ENCODE assay signal across 8 mouse cellular contexts in the genomic region with DNA sequence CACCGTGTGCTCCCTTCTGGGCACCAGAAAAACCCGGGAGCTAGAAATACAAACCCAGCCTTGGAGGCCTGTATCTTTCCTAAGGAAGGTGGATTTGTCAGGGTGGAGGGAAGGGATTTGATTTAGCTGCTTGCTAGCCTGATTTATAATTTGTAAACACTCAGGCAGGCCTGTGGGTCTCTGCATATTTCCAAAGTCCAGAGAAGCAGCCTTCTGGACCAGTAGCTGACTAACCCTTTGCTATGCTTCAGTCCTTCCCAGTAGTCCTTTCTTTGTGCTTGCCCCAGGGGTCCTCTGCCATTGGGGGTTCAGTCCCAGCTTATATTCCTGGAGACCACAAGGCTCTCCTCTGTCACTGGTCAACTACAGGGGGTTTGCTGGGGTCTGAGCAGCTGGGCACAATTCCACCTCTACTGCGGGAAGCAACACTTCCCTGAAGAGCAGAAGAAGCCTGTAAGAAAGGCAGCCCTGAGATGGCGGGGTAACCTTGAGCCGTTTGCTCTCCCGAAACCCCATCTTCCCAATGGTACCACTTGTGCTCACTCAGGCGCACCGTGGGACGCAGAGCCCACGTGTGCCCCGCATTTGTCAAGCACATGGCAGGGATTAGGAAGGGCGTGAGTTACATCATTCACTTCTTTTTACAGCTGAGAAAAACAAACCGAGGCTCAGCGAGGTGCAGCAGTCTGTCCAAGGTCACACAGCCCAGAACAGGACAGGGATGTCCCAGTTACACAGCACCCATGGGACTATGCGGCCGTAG.
DNase-seq lines count a peak whose midpoint lies in the region; ATAC-seq and TF ChIP-seq lines count a peak whose summit lies in the region.

No protein-coding gene starts in this region.

- peak overlapping the region; percentile 62 for H3K4me2 ChIP-seq in kidney, embryonic 15.5 days
- H3K4me2 ChIP-seq in midbrain, embryonic 14.5 days (ENCODE audit: low read length): peak overlapping the region; percentile 59

- DNase-seq in cerebellum, adult 9-11 months: peak; percentile 78
- DNase-seq in forebrain, embryonic 10.5 days (ENCODE audit: extremely low spot score, low spot score): peak; percentile 40
- no peak for DNase-seq in midbrain, embryonic 14.5 days
- DNase-seq in spleen, postnatal 36 days (ENCODE audit: low spot score in 2 of 2): no peak
- DNase-seq in thymus, postnatal 10 days (ENCODE audit: low spot score in 2 of 2): no peak

- H3K9me3 ChIP-seq in forebrain, embryonic 10.5 days: no peaks in the 10 kb centered on the region
- H3K9me3 ChIP-seq in kidney, embryonic 15.5 days (replicated peaks): no peaks in the 10 kb centered on the region
- no peaks in the 10 kb centered on the region for H3K9me3 ChIP-seq in midbrain, embryonic 14.5 days (ENCODE audit: control insufficient read depth, low read length)

- no peaks in the 10 kb centered on the region for H3K36me3 ChIP-seq in C2C12 (ENCODE audit: control insufficient read depth, insufficient read depth)
- H3K36me3 ChIP-seq in forebrain, embryonic 10.5 days (replicated peaks): no peaks in the 10 kb centered on the region
- H3K36me3 ChIP-seq in kidney, embryonic 15.5 days: no peaks in the 10 kb centered on the region
- H3K36me3 ChIP-seq in midbrain, embryonic 14.5 days (ENCODE audit: control insufficient read depth, insufficient read depth, low read length): no peaks in the 10 kb centered on the region

- peaks cover 8% of the 10 kb centered on the region for H3K79me3 ChIP-seq in C2C12 (ENCODE audit: low read depth)

- 2% methylated on average over 16 of the region's 16 CpGs for WGBS in forebrain, embryonic 10.5 days
- 8% methylated on average over 16 of the region's 16 CpGs for WGBS in kidney, embryonic 15.5 days
- 2% methylated on average over 16 of the region's 16 CpGs for WGBS in midbrain, embryonic 14.5 days

- no peak for TF ChIP-seq CTCF in C2C12 (IDR thresholded peaks at IDR 0.05; ENCODE audit: control insufficient read depth, insufficient read depth, insufficient read length)

- no peaks in the 10 kb centered on the region for H3K27me3 ChIP-seq in C2C12 (ENCODE audit: control insufficient read depth, insufficient read depth, insufficient read length)
- 0 out of 2 replicates have a peak, but pooled peaks cover 4% of the 10 kb centered on the region for H3K27me3 ChIP-seq in forebrain, embryonic 10.5 days (ENCODE audit: poor library complexity, severe bottlenecking)
- H3K27me3 ChIP-seq in kidney, embryonic 15.5 days: no peaks in the 10 kb centered on the region
- H3K27me3 ChIP-seq in midbrain, embryonic 14.5 days (ENCODE audit: control insufficient read depth, insufficient read depth, low read length): no peaks in the 10 kb centered on the region

- H3K79me2 ChIP-seq in C2C12 (ENCODE audit: control insufficient read depth, insufficient read depth): peaks cover 18% of the 10 kb centered on the region

- H3K4me3 ChIP-seq in C2C12 (ENCODE audit: insufficient read depth, poor library complexity, severe bottlenecking): peak overlapping the region; percentile 19
- H3K4me3 ChIP-seq in forebrain, embryonic 10.5 days: peak overlapping the region; percentile 49
- H3K4me3 ChIP-seq in kidney, embryonic 15.5 days (replicated peaks): peak overlapping the region; percentile 31
- H3K4me3 ChIP-seq in midbrain, embryonic 14.5 days (replicated peaks; ENCODE audit: low read depth, low read length): no peak overlapping the region

- H3K27ac ChIP-seq in forebrain, embryonic 10.5 days: peak overlapping the region; percentile 99
- peak overlapping the region; percentile 99 for H3K27ac ChIP-seq in kidney, embryonic 15.5 days
- peak overlapping the region; percentile 98 for H3K27ac ChIP-seq in midbrain, embryonic 14.5 days (replicated peaks; ENCODE audit: low read depth, low read length)

- H3K9ac ChIP-seq in kidney, embryonic 15.5 days: peak overlapping the region; percentile 65
- peak overlapping the region; percentile 44; the same call in 1 of the 2 replicates for H3K9ac ChIP-seq in midbrain, embryonic 14.5 days (replicated peaks; ENCODE audit: low read length)

- peak overlapping the region; percentile 68 for H3ac ChIP-seq in C2C12 (ENCODE audit: control insufficient read depth, insufficient read length, low read depth)

- ATAC-seq in cerebellum, adult (ENCODE audit: insufficient number of reproducible peaks, low FRiP score, low TSS enrichment): no peak
- ATAC-seq in kidney, embryonic 15.5 days (replicated peaks; ENCODE audit: low FRiP score): no peak
- ATAC-seq in midbrain, embryonic 14.5 days (ENCODE audit: low FRiP score, low TSS enrichment): no peak

- peaks cover 94% of the 10 kb centered on the region for H3K4me1 ChIP-seq in forebrain, embryonic 10.5 days
- peaks cover 88% of the 10 kb centered on the region for H3K4me1 ChIP-seq in kidney, embryonic 15.5 days
- H3K4me1 ChIP-seq in midbrain, embryonic 14.5 days (ENCODE audit: control insufficient read depth, insufficient read depth, low read length): peaks cover 71% of the 10 kb centered on the region

TF ChIP-seq in C2C12, 6 proteins besides CTCF, POLR2A, EP300 and RAD21:
- no peak for TF ChIP-seq MYOD1 (IDR thresholded peaks at IDR 0.05; ENCODE audit: control insufficient read depth, insufficient read length, low read depth)
- TF ChIP-seq FOSL1 (IDR thresholded peaks at IDR 0.05; ENCODE audit: insufficient read depth, low read length, poor library complexity, severe bottlenecking): no peak
- peak; percentile 95 for TF ChIP-seq MAX (IDR thresholded peaks at IDR 0.05)
- no peak for TF ChIP-seq MYOG (IDR thresholded peaks at IDR 0.05; ENCODE audit: control insufficient read depth, extremely low read depth, insufficient read length)
- peak; percentile 29 for TF ChIP-seq CEBPB (IDR thresholded peaks at IDR 0.05; ENCODE audit: low read depth)
- TF ChIP-seq USF1 (IDR thresholded peaks at IDR 0.05; ENCODE audit: low read depth): peak; percentile 52
TF ChIP-seq in C2C12: peak in this region for 3.

Comparison
In these comparisons a context has a peak if more than half of its experiments do, and no peak if none do; other contexts are left out.
1. DNase-seq: peak in cerebellum, adult 9-11 months (single experiment) and forebrain, embryonic 10.5 days (single experiment); none in midbrain, embryonic 14.5 days (single experiment), spleen, postnatal 36 days (0 of 2) and thymus, postnatal 10 days (0 of 2).
2. Peak in every context shown above with its lines, with median percentiles within 50 percentile points of each other: H3K27ac ChIP-seq.